Mouse (Mus musculus): ENCODE measurements around the gene Tmem151b. TPM values are rescaled to one million over a fixed set of nuclear protein-coding genes. Genes with fewer than 3 reads are reported as not detected.

The Tmem151b gene
- polyA plus RNA-seq, 1 experiment from 2014 or later = 2.5 TPM

GRCm38 (mm10) chr17:45559732-45560525, 10.5 kb upstream of the Tmem151b start:
- H3K4me1 ChIP-seq (ENCODE audit: control insufficient read depth, insufficient read depth, low read length) = peaks cover 17% of the 10 kb centered on the region
- ATAC-seq = no peak
- peaks cover 9% of the 10 kb centered on the region; the same call in 1 of the 2 replicates for H3K27me3 ChIP-seq (replicated peaks; ENCODE audit: control insufficient read depth, insufficient read depth, low read length)
- H3K4me2 ChIP-seq (ENCODE audit: low read depth, low read length) = no peak overlapping the region
- no peaks in the 10 kb centered on the region for H3K9me3 ChIP-seq (ENCODE audit: control insufficient read depth, low read length)
- 87% methylated on average over 15 of the region's 15 CpGs for WGBS
- no peak overlapping the region for H3K4me3 ChIP-seq (ENCODE audit: low read length)
- no peaks in the 10 kb centered on the region for H3K36me3 ChIP-seq (ENCODE audit: control insufficient read depth, insufficient read depth, low read length)
- H3K27ac ChIP-seq (ENCODE audit: low read length) = no peak overlapping the region
- no peak overlapping the region for H3K9ac ChIP-seq (ENCODE audit: low read depth, low read length)

GRCm38 (mm10) chr17:45557998-45558862, 8.8 kb upstream of the Tmem151b start:
- Histone ChIP-seq H3K4me3 (ENCODE audit: low read length) (no peak overlapping the region), H3K9ac (ENCODE audit: low read depth, low read length) (0 out of 2 replicates have a peak overlapping the region, but pooled peaks have one; percentile 10), H3K27ac (ENCODE audit: low read length) (no peak overlapping the region), H3K9me3 (ENCODE audit: control insufficient read depth, low read length) (no peaks in the 10 kb centered on the region), H3K36me3 (ENCODE audit: control insufficient read depth, insufficient read depth, low read length) (no peaks in the 10 kb centered on the region), H3K4me2 (ENCODE audit: low read depth, low read length) (no peak overlapping the region), H3K4me1 (ENCODE audit: control insufficient read depth, insufficient read depth, low read length) (peaks cover 11% of the 10 kb centered on the region; the same call in 1 of the 2 replicates), H3K27me3 (replicated peaks; ENCODE audit: control insufficient read depth, insufficient read depth, low read length) (peaks cover 9% of the 10 kb centered on the region; the same call in 1 of the 2 replicates)
- 70% methylated on average over 16 of the region's 16 CpGs for WGBS
- ATAC-seq = no peak

DNA sequence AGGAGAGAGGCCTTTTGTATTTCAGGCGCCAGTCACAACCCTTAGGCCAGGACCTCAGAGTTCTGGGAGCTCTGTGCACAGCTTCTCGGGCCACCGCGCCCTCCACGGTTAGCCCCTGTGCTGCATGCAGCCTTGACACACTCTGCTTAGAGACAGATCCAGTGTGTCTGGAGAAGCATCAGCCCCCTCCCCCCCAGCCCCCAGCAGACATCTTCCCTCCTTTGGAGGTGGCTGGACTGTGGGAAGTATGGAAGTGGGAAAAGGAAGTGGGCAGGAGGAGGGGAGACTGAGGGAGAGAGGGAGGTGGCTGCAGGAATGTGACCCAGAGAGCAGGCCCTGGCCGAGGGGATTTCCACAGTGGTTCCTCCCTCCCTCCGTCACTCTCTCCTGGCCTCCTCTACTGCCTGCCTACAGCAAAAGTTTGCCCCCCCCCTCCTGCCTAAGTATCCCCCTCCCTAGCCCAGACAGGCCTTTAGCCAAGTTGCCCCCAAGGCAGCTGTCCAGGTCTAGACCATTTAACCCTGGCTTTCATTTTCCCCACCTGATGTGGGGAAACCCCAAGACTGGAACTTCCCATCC, 7.9 kb upstream of the Tmem151b start:
- no peak overlapping the region for H3K4me3 ChIP-seq (ENCODE audit: low read length)
- peaks cover 11% of the 10 kb centered on the region; the same call in 1 of the 2 replicates for H3K4me1 ChIP-seq (ENCODE audit: control insufficient read depth, insufficient read depth, low read length)
- H3K36me3 ChIP-seq (ENCODE audit: control insufficient read depth, insufficient read depth, low read length) = no peaks in the 10 kb centered on the region
- 86% methylated on average over 5 of the region's 7 CpGs for WGBS
- H3K9me3 ChIP-seq (ENCODE audit: control insufficient read depth, low read length) = no peaks in the 10 kb centered on the region
- 0 out of 2 replicates have a peak overlapping the region, but pooled peaks have one; percentile 94 for H3K4me2 ChIP-seq (ENCODE audit: low read depth, low read length)
- H3K9ac ChIP-seq (ENCODE audit: low read depth, low read length) = 0 out of 2 replicates have a peak overlapping the region, but pooled peaks have one; percentile 11
- H3K27me3 ChIP-seq (replicated peaks; ENCODE audit: control insufficient read depth, insufficient read depth, low read length) = peaks cover 9% of the 10 kb centered on the region; the same call in 1 of the 2 replicates
- H3K27ac ChIP-seq (ENCODE audit: low read length) = no peak overlapping the region
- no peak for ATAC-seq

DNA sequence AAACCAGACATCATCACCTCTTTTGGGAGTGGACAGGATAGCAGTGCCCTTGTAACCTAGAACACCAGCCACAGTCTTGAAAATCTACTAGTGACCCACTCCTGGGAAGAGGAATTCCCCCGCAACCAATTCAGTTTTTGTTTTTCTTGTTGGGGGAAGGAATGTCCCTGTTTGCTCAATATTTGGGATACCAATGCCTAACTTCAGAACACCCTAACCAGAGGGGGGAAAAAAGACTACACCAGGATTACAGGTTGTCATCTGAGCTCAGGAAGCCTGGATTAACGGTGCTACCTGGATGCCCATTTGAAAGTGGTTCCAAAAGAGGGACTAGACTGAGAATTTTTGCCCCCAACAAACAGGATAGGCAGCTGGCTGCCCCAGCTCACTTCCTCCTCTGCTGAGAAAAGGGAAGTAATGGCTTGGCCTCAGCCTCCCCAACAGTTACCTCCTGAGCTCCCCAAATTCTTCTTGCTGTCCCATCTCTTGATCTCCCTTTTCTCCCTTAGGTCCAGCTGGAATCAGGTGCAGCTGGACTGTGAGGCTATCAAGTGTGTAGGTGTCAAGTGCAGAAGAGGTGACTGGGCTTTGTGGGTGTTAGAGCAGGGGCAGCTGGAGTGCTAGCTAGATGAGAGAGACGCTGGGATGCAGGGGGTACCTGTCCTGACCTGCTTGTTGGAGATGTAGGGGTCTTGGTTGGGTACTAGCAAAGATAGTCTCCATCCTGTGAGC, 7.2 kb upstream of the Tmem151b start:
- peaks cover 9% of the 10 kb centered on the region; the same call in 1 of the 2 replicates for H3K27me3 ChIP-seq (replicated peaks; ENCODE audit: control insufficient read depth, insufficient read depth, low read length)
- H3K4me1 ChIP-seq (ENCODE audit: control insufficient read depth, insufficient read depth, low read length) = peaks cover 11% of the 10 kb centered on the region; the same call in 1 of the 2 replicates
- no peaks in the 10 kb centered on the region for H3K36me3 ChIP-seq (ENCODE audit: control insufficient read depth, insufficient read depth, low read length)
- no peak for ATAC-seq
- WGBS = 69% methylated on average over 3 of the region's 3 CpGs
- H3K4me3 ChIP-seq (ENCODE audit: low read length) = peak overlapping the region; percentile 72
- no peaks in the 10 kb centered on the region for H3K9me3 ChIP-seq (ENCODE audit: control insufficient read depth, low read length)
- peak overlapping the region; percentile 94 for H3K4me2 ChIP-seq (ENCODE audit: low read depth, low read length)
- 0 out of 2 replicates have a peak overlapping the region, but pooled peaks have one; percentile 11 for H3K9ac ChIP-seq (ENCODE audit: low read depth, low read length)
- no peak overlapping the region for H3K27ac ChIP-seq (ENCODE audit: low read length)

DNA sequence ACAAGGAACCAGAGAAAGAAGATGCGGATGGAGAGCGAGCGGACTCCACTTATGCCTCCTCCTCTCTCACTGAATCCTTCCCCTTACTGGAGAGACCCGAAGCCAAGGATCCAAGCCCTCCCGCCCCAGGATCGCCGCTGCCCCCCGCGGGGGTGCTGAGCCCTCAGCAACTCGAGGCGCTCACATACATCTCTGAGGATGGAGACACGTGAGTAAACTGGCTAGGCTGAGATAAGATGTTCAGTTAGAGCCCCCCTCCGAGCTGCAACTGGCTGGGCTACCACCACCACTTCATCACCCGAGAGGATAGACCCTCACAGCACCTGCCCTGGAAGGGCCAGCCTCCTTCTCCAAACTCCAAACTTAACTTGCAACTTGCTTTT, 6.6 kb upstream of the Tmem151b start:
- H3K27me3 ChIP-seq (replicated peaks; ENCODE audit: control insufficient read depth, insufficient read depth, low read length) = peaks cover 9% of the 10 kb centered on the region
- H3K9me3 ChIP-seq (ENCODE audit: control insufficient read depth, low read length) = no peaks in the 10 kb centered on the region
- under 1% methylated on average over 14 of the region's 14 CpGs for WGBS
- peak overlapping the region; percentile 94 for H3K4me2 ChIP-seq (ENCODE audit: low read depth, low read length)
- peak overlapping the region; percentile 72 for H3K4me3 ChIP-seq (ENCODE audit: low read length)
- no peak overlapping the region for H3K27ac ChIP-seq (ENCODE audit: low read length)
- H3K36me3 ChIP-seq (ENCODE audit: control insufficient read depth, insufficient read depth, low read length) = no peaks in the 10 kb centered on the region
- ATAC-seq = no peak
- peaks cover 11% of the 10 kb centered on the region; the same call in 1 of the 2 replicates for H3K4me1 ChIP-seq (ENCODE audit: control insufficient read depth, insufficient read depth, low read length)
- peak overlapping the region; percentile 74 for H3K9ac ChIP-seq (ENCODE audit: low read depth, low read length)

GRCm38 (mm10) chr17:45555452-45556106, 6.1 kb upstream of the Tmem151b start, which contains the start of gene Nfkbie:
Gene Nfkbie, plus strand, starts transcription at chr17:45555703.
- H3K9me3 ChIP-seq (ENCODE audit: control insufficient read depth, low read length) = no peaks in the 10 kb centered on the region
- peaks cover 11% of the 10 kb centered on the region; the same call in 1 of the 2 replicates for H3K4me1 ChIP-seq (ENCODE audit: control insufficient read depth, insufficient read depth, low read length)
- H3K9ac ChIP-seq (ENCODE audit: low read depth, low read length) = peak within 1 kb of the TSS; percentile 74
- H3K4me2 ChIP-seq (ENCODE audit: low read depth, low read length) = peak within 1 kb of the TSS; percentile 94
- peaks cover 9% of the 10 kb centered on the region for H3K27me3 ChIP-seq (replicated peaks; ENCODE audit: control insufficient read depth, insufficient read depth, low read length)
- under 1% methylated on average over 45 of the region's 45 CpGs for WGBS
- no peak within 1 kb of the TSS for H3K27ac ChIP-seq (ENCODE audit: low read length)
- peak; percentile 88 for ATAC-seq
- H3K36me3 ChIP-seq (ENCODE audit: control insufficient read depth, insufficient read depth, low read length) = no peaks in the 10 kb centered on the region
- H3K4me3 ChIP-seq (ENCODE audit: low read length) = peak within 1 kb of the TSS; percentile 72

DNA sequence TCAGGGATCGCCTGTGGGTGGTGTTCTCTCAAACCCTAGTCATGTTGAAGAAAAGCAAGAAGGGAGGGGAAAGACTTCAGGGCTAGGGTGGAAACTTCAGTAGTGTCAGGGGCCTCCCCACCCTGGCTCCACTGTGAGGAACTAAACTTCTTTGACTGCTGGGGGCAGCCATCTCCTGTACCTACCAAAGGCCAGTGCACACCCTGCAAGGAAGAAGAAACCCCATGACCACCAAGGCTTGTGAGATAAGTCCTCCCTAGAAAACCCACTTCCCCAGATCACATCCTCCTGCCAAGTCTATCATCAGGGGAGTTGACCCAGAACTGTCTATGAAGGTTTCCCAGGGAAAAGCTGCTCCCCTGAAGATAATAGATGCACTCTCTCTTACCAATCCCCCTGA, 4.9 kb upstream of the Tmem151b start:
- no peak for ATAC-seq
- no peaks in the 10 kb centered on the region for H3K9me3 ChIP-seq (ENCODE audit: control insufficient read depth, low read length)
- no peak overlapping the region for H3K27ac ChIP-seq (ENCODE audit: low read length)
- no peak overlapping the region for H3K4me3 ChIP-seq (ENCODE audit: low read length)
- H3K27me3 ChIP-seq (replicated peaks; ENCODE audit: control insufficient read depth, insufficient read depth, low read length) = peaks cover 11% of the 10 kb centered on the region
- H3K9ac ChIP-seq (ENCODE audit: low read depth, low read length) = no peak overlapping the region
- H3K4me1 ChIP-seq (ENCODE audit: control insufficient read depth, insufficient read depth, low read length) = peaks cover 11% of the 10 kb centered on the region; the same call in 1 of the 2 replicates
- H3K36me3 ChIP-seq (ENCODE audit: control insufficient read depth, insufficient read depth, low read length) = no peaks in the 10 kb centered on the region
- no peak overlapping the region for H3K4me2 ChIP-seq (ENCODE audit: low read depth, low read length)
- WGBS = 31% methylated on average over 1 of the region's 1 CpGs

GRCm38 (mm10) chr17:45553065-45553464, 3.6 kb upstream of the Tmem151b start:
- H3K4me3 ChIP-seq (ENCODE audit: low read length) = no peak overlapping the region
- no peaks in the 10 kb centered on the region for H3K9me3 ChIP-seq (ENCODE audit: control insufficient read depth, low read length)
- no peaks in the 10 kb centered on the region for H3K36me3 ChIP-seq (ENCODE audit: control insufficient read depth, insufficient read depth, low read length)
- H3K9ac ChIP-seq (ENCODE audit: low read depth, low read length) = no peak overlapping the region
- no peak overlapping the region for H3K4me2 ChIP-seq (ENCODE audit: low read depth, low read length)
- H3K27ac ChIP-seq (ENCODE audit: low read length) = no peak overlapping the region
- H3K4me1 ChIP-seq (ENCODE audit: control insufficient read depth, insufficient read depth, low read length) = peaks cover 15% of the 10 kb centered on the region; the same call in 1 of the 2 replicates
- ATAC-seq = no peak
- H3K27me3 ChIP-seq (replicated peaks; ENCODE audit: control insufficient read depth, insufficient read depth, low read length) = peaks cover 19% of the 10 kb centered on the region
- 78% methylated on average over 3 of the region's 3 CpGs for WGBS

Data from intestine, embryonic 16.5 days (tissue).